Mouse (Mus musculus): ENCODE results near the gene Adamts8. TPM values are rescaled to one million over a fixed set of nuclear protein-coding genes. Genes with fewer than 3 reads are reported as not detected.

Adamts8 gene
- total RNA-seq, 2 experiments from 2014 or later, result 4.4 to 4.5 TPM

- DNase-seq (ENCODE audit: extremely low spot score in 1 of 2, low spot score in 1 of 2), result no peak
These were observed 20.9 kb upstream of the Adamts8 start for GRCm38 (mm10) chr9:30921261-30922103.

- peak; percentile 23 to 34 for DNase-seq (ENCODE audit: extremely low spot score in 1 of 2, low spot score in 1 of 2)
These were observed 20.0 kb upstream of the Adamts8 start, which contains the start of gene Adamts15 for GRCm38 (mm10) chr9:30922197-30922894. Adamts15 (minus strand) TSS chr9:30922452.

GRCm38 (mm10) chr9:30928759-30929158 is 13.6 kb upstream of the Adamts8 start:
- DNase-seq (ENCODE audit: extremely low spot score in 1 of 2, low spot score in 1 of 2), result no peak

GRCm38 (mm10) chr9:30932346-30932745 is 10.0 kb upstream of the Adamts8 start:
- DNase-seq (ENCODE audit: extremely low spot score in 1 of 2, low spot score in 1 of 2), result no peak

GRCm38 (mm10) chr9:30934827-30935226 is 7.5 kb upstream of the Adamts8 start:
- no peak for DNase-seq (ENCODE audit: extremely low spot score in 1 of 2, low spot score in 1 of 2)

- peak; percentile 42 to 75 for DNase-seq (ENCODE audit: extremely low spot score in 1 of 2, low spot score in 1 of 2)
These were observed 5.5 kb upstream of the Adamts8 start for GRCm38 (mm10) chr9:30936674-30937438.

- DNase-seq (ENCODE audit: extremely low spot score in 1 of 2, low spot score in 1 of 2), result peak; percentile 88 to 98
These were observed 2.0 kb upstream of the Adamts8 start for GRCm38 (mm10) chr9:30940328-30940727.

- no peak for DNase-seq (ENCODE audit: extremely low spot score in 1 of 2, low spot score in 1 of 2)
These were observed 979 bp downstream of the Adamts8 start for GRCm38 (mm10) chr9:30943341-30943740.

GRCm38 (mm10) chr9:30944234-30944633 is 1.9 kb downstream of the Adamts8 start:
- DNase-seq (ENCODE audit: extremely low spot score in 1 of 2, low spot score in 1 of 2), result no peak

GRCm38 (mm10) chr9:30945276-30945675 is 2.9 kb downstream of the Adamts8 start:
- DNase-seq (ENCODE audit: extremely low spot score in 1 of 2, low spot score in 1 of 2), result no peak

- DNase-seq (ENCODE audit: extremely low spot score in 1 of 2, low spot score in 1 of 2), result no peak
These were observed 7.1 kb downstream of the Adamts8 start for GRCm38 (mm10) chr9:30949422-30949821.

- DNase-seq (ENCODE audit: extremely low spot score in 1 of 2, low spot score in 1 of 2), result no peak
These were observed 7.6 kb downstream of the Adamts8 start for GRCm38 (mm10) chr9:30949971-30950370.

GRCm38 (mm10) chr9:30950592-30950991 is 8.2 kb downstream of the Adamts8 start:
- no peak for DNase-seq (ENCODE audit: extremely low spot score in 1 of 2, low spot score in 1 of 2)

GRCm38 (mm10) chr9:30951461-30951860 is 9.1 kb downstream of the Adamts8 start:
- DNase-seq (ENCODE audit: extremely low spot score in 1 of 2, low spot score in 1 of 2), result no peak

- no peak for DNase-seq (ENCODE audit: extremely low spot score in 1 of 2, low spot score in 1 of 2)
These were observed 10.9 kb downstream of the Adamts8 start for GRCm38 (mm10) chr9:30953287-30953686.

GRCm38 (mm10) chr9:30955246-30955645 is 12.9 kb downstream of the Adamts8 start:
- no peak for DNase-seq (ENCODE audit: extremely low spot score in 1 of 2, low spot score in 1 of 2)

- DNase-seq (ENCODE audit: extremely low spot score in 1 of 2, low spot score in 1 of 2), result no peak
These were observed 21.4 kb downstream of the Adamts8 start for GRCm38 (mm10) chr9:30963780-30964179.

GRCm38 (mm10) chr9:30964685-30965084 is 22.3 kb downstream of the Adamts8 start:
- DNase-seq (ENCODE audit: extremely low spot score in 1 of 2, low spot score in 1 of 2), result no peak

- no peak for DNase-seq (ENCODE audit: extremely low spot score in 1 of 2, low spot score in 1 of 2)
These were observed 24.5 kb downstream of the Adamts8 start for GRCm38 (mm10) chr9:30966881-30967280.

GRCm38 (mm10) chr9:30968130-30968529 is 25.8 kb downstream of the Adamts8 start:
- no peak for DNase-seq (ENCODE audit: extremely low spot score in 1 of 2, low spot score in 1 of 2)

- no peak for DNase-seq (ENCODE audit: extremely low spot score in 1 of 2, low spot score in 1 of 2)
These were observed 27.6 kb downstream of the Adamts8 start for GRCm38 (mm10) chr9:30970001-30970400.

All from layer of hippocampus, postnatal 25 days (tissue).